Mouse (Mus musculus): ENCODE measurements around the gene Akr1c6. TPM values are rescaled to one million over a fixed set of nuclear protein-coding genes. Genes with fewer than 3 reads are reported as not detected.

The Akr1c6 gene
- not detected for polyA plus RNA-seq (2014; fragmentation: Illumina TruSeq; extraction: RNeasy Lipid Tissue Mini Kit (QIAGEN cat#74804))

GRCm38 (mm10) chr13:4434006-4434405 is at the start of gene Akr1c6:
Akr1c6 (plus strand) TSS chr13:4434306.

Other genes starting within 250 kb of the Akr1c6 start
- 28.5 TPM for gene Akr1c13, start 243.2 kb upstream of the Akr1c6 start, polyA plus RNA-seq (2014; fragmentation: Illumina TruSeq; extraction: RNeasy Lipid Tissue Mini Kit (QIAGEN cat#74804))
- gene Akr1c19, start 205.6 kb upstream of the Akr1c6 start, polyA plus RNA-seq (2014; fragmentation: Illumina TruSeq; extraction: RNeasy Lipid Tissue Mini Kit (QIAGEN cat#74804)): 5.8 TPM
- 1.3 TPM for gene Akr1c12, start 154.9 kb upstream of the Akr1c6 start, polyA plus RNA-seq (2014; fragmentation: Illumina TruSeq; extraction: RNeasy Lipid Tissue Mini Kit (QIAGEN cat#74804))
- gene Akr1c20, start 89.0 kb downstream of the Akr1c6 start, polyA plus RNA-seq (2014; fragmentation: Illumina TruSeq; extraction: RNeasy Lipid Tissue Mini Kit (QIAGEN cat#74804)): not detected
- gene Akr1c21, start 139.8 kb downstream of the Akr1c6 start, polyA plus RNA-seq (2014; fragmentation: Illumina TruSeq; extraction: RNeasy Lipid Tissue Mini Kit (QIAGEN cat#74804)): 1.1 TPM
- gene Akr1e1, start 174.9 kb downstream of the Akr1c6 start, polyA plus RNA-seq (2014; fragmentation: Illumina TruSeq; extraction: RNeasy Lipid Tissue Mini Kit (QIAGEN cat#74804)): 38.3 TPM

Data from ovary, adult 10 weeks (tissue).